Mouse (Mus musculus) MEL (cell line): ENCODE measurements around the gene Aff2. TPM values are rescaled to one million over a fixed set of nuclear protein-coding genes. Genes with fewer than 3 reads are reported as not detected.

Source experiments
- DNase-seq: peaks from one replicate; pipeline ENCODE4 v3.0.0; 2011; ENCODE audit warnings: low read depth, low spot score
- H3K27ac ChIP-seq: 2 replicates; pipeline ENCODE4 v1.5.1; 2012; ENCODE audit warnings: low read depth, mild to moderate bottlenecking, control low read depth, low read length, moderate library complexity; ENCODE audit not compliant: control insufficient read depth
- H3K27me3 ChIP-seq, 2 experiments: fragments of 150-350 bp in 1 of 2; sonication (generic) in 1 of 2; 2 replicates each; pipeline ENCODE4 v1.6.1; 2012; ENCODE audit warnings: low read length in 2 of 2, mild to moderate bottlenecking in 2 of 2, improper control_type of control experiment in 1 of 2, moderate library complexity in 1 of 2; ENCODE audit not compliant: insufficient read depth in 2 of 2, control insufficient read depth in 1 of 2
- H3K36me3 ChIP-seq, 2 experiments: 2 replicates each; pipeline ENCODE4 v1.6.1; 2012 to 2014; ENCODE audit warnings: low read length in 2 of 2, improper control_type of control experiment in 1 of 2, inconsistent platforms in 1 of 2, mild to moderate bottlenecking in 1 of 2; ENCODE audit not compliant: insufficient read depth in 2 of 2, control insufficient read depth in 1 of 2
- H3K4me1 ChIP-seq, 2 experiments: fragments of 150-350 bp in 1 of 2; sonication (generic) in 1 of 2; 2 replicates each; pipeline ENCODE4 v1.6.1; 2012; ENCODE audit warnings: low read length in 2 of 2, improper control_type of control experiment in 1 of 2, mild to moderate bottlenecking in 1 of 2; ENCODE audit not compliant: insufficient read depth in 2 of 2, control insufficient read depth in 1 of 2
- H3K4me3 ChIP-seq, 2 experiments: fragments of 150-350 bp in 1 of 2; sonication (generic) in 1 of 2; 2 replicates each; pipeline ENCODE4 v1.5.1; 2012; ENCODE audit warnings: low read depth in 2 of 2, low read length in 2 of 2, mild to moderate bottlenecking in 2 of 2, moderate library complexity in 2 of 2, control low read depth in 1 of 2, improper control_type of control experiment in 1 of 2; ENCODE audit not compliant: control insufficient read depth in 1 of 2, insufficient read depth in 1 of 2
- H3K79me2 ChIP-seq: 2 replicates; pipeline ENCODE4 v1.6.1; 2012; ENCODE audit warnings: mild to moderate bottlenecking, low read length, moderate library complexity; ENCODE audit not compliant: control insufficient read depth, poor library complexity, insufficient read depth
- H3K9ac ChIP-seq: 2 replicates; pipeline ENCODE4 v1.6.1; 2012; ENCODE audit warnings: low read depth, mild to moderate bottlenecking, control low read depth, low read length, moderate library complexity; ENCODE audit not compliant: control insufficient read depth, poor library complexity, severe bottlenecking
- H3K9me3 ChIP-seq: fragments of 150-350 bp; sonication (generic); replicated peaks from 2 replicates; pipeline ENCODE4 v1.6.1; 2012; ENCODE audit warnings: mild to moderate bottlenecking, low read length, improper control_type of control experiment, moderate library complexity; ENCODE audit not compliant: insufficient read depth
- BHLHE40 ChIP-seq: IDR thresholded peaks from 2 replicates; pipeline ENCODE4 v1.6.1; 2012; ENCODE audit warnings: low read depth, mild to moderate bottlenecking, inconsistent platforms, low read length, improper control_type of control experiment, borderline replicate concordance
- CHD1 ChIP-seq: IDR thresholded peaks from 2 replicates; pipeline ENCODE4 v1.6.1; 2012; ENCODE audit warnings: low read depth, mild to moderate bottlenecking, inconsistent platforms, low read length, improper control_type of control experiment
- CHD2 ChIP-seq: IDR thresholded peaks from 2 replicates; pipeline ENCODE4 v1.6.1; 2011; ENCODE audit warnings: low read length, improper control_type of control experiment
- ELF1 ChIP-seq: IDR thresholded peaks from 2 replicates; pipeline ENCODE4 v1.6.1; 2014; ENCODE audit warnings: low read depth, mild to moderate bottlenecking, inconsistent platforms, low read length, improper control_type of control experiment, moderate library complexity
- EP300 ChIP-seq, 2 experiments: IDR thresholded peaks; 2 replicates each; pipeline ENCODE4 v1.6.1; 2011; ENCODE audit warnings: improper control_type of control experiment in 2 of 2, low read length in 2 of 2, low read depth in 1 of 2, mild to moderate bottlenecking in 1 of 2
- GABPA ChIP-seq: IDR thresholded peaks from 2 replicates; pipeline ENCODE4 v1.6.1; 2012; ENCODE audit warnings: low read depth, mild to moderate bottlenecking, inconsistent platforms, low read length, improper control_type of control experiment, moderate library complexity
- HCFC1 ChIP-seq: IDR thresholded peaks from 2 replicates; pipeline ENCODE4 v1.6.1; 2012; ENCODE audit warnings: low read depth, mild to moderate bottlenecking, inconsistent platforms, low read length, improper control_type of control experiment, moderate library complexity
- MAZ ChIP-seq: IDR thresholded peaks from 2 replicates; pipeline ENCODE4 v1.6.1; 2012; ENCODE audit warnings: low read depth, mild to moderate bottlenecking, inconsistent platforms, low read length, improper control_type of control experiment
- MEF2A ChIP-seq: IDR thresholded peaks from 2 replicates; pipeline ENCODE4 v1.6.1; 2014; ENCODE audit warnings: low read depth, mild to moderate bottlenecking, inconsistent platforms, low read length, improper control_type of control experiment; ENCODE audit not compliant: poor library complexity, insufficient replicate concordance, severe bottlenecking; ENCODE audit errors: extremely low read depth
- MXI1 ChIP-seq: IDR thresholded peaks from 2 replicates; pipeline ENCODE4 v1.6.1; 2011; ENCODE audit warnings: mild to moderate bottlenecking, low read depth, low read length, improper control_type of control experiment
- MYB ChIP-seq: IDR thresholded peaks from 2 replicates; pipeline ENCODE4 v1.6.1; 2011; ENCODE audit warnings: mild to moderate bottlenecking, low read depth, low read length, improper control_type of control experiment
- NELFE ChIP-seq: IDR thresholded peaks from 2 replicates; pipeline ENCODE4 v1.6.1; 2011; ENCODE audit warnings: low read depth, low read length, improper control_type of control experiment
- NRF1 ChIP-seq: IDR thresholded peaks from 2 replicates; pipeline ENCODE4 v1.6.1; 2014; ENCODE audit warnings: low read depth, mild to moderate bottlenecking, inconsistent platforms, low read length, improper control_type of control experiment, moderate library complexity; ENCODE audit not compliant: poor library complexity, insufficient read depth, severe bottlenecking
- POLR2AphosphoS5 ChIP-seq: IDR thresholded peaks from 2 replicates; pipeline ENCODE4 v1.6.1; 2012; ENCODE audit warnings: low read depth, borderline replicate concordance, mild to moderate bottlenecking, inconsistent platforms, low read length, moderate library complexity, mixed read lengths
- RAD21 ChIP-seq: IDR thresholded peaks from 2 replicates; pipeline ENCODE4 v1.6.1; 2011; ENCODE audit warnings: mild to moderate bottlenecking, low read depth, low read length, improper control_type of control experiment
- RCOR1 ChIP-seq: IDR thresholded peaks from 2 replicates; pipeline ENCODE4 v1.6.1; 2012; ENCODE audit warnings: low read depth, mild to moderate bottlenecking, inconsistent platforms, low read length, improper control_type of control experiment
- SIN3A ChIP-seq: IDR thresholded peaks from 2 replicates; pipeline ENCODE4 v1.6.1; 2012; ENCODE audit warnings: low read length, improper control_type of control experiment, inconsistent platforms
- TAL1 ChIP-seq: IDR thresholded peaks from 2 replicates; pipeline ENCODE4 v1.6.1; 2012; ENCODE audit warnings: mild to moderate bottlenecking, inconsistent platforms, low read length, moderate library complexity, mixed read lengths
- UBTF ChIP-seq: IDR thresholded peaks from 2 replicates; pipeline ENCODE4 v1.6.1; 2012; ENCODE audit warnings: low read depth, mild to moderate bottlenecking, inconsistent platforms, low read length, improper control_type of control experiment, moderate library complexity, borderline replicate concordance; ENCODE audit not compliant: insufficient read depth
- USF2 ChIP-seq, 2 experiments: IDR thresholded peaks; 2 replicates each; pipeline ENCODE4 v1.6.1; 2011 to 2012; ENCODE audit warnings: improper control_type of control experiment in 2 of 2, low read length in 2 of 2, borderline replicate concordance in 1 of 2, inconsistent platforms in 1 of 2, low read depth in 1 of 2, mild to moderate bottlenecking in 1 of 2; ENCODE audit not compliant: insufficient read depth in 1 of 2
- ZC3H11A ChIP-seq: IDR thresholded peaks from 2 replicates; pipeline ENCODE4 v1.6.1; 2012; ENCODE audit warnings: low read depth, mild to moderate bottlenecking, inconsistent platforms, low read length, improper control_type of control experiment
- ZKSCAN1 ChIP-seq: IDR thresholded peaks from 2 replicates; pipeline ENCODE4 v1.6.1; 2012; ENCODE audit warnings: low read depth, mild to moderate bottlenecking, inconsistent platforms, low read length, improper control_type of control experiment, moderate library complexity
- ZMIZ1 ChIP-seq: IDR thresholded peaks from 2 replicates; pipeline ENCODE4 v1.6.1; 2012; ENCODE audit warnings: low read depth, mild to moderate bottlenecking, inconsistent platforms, low read length, improper control_type of control experiment, moderate library complexity
- ZNF384 ChIP-seq: IDR thresholded peaks from 2 replicates; pipeline ENCODE4 v1.6.1; 2012; ENCODE audit warnings: low read depth, mild to moderate bottlenecking, inconsistent platforms, low read length, improper control_type of control experiment
- polyA plus RNA-seq, 2 experiments: library from polyadenylated mRNA; stranded (reverse) in 1 of 2; unstranded in 1 of 2; fragments of >175 nt in 1 of 2; fragments of >200 nt in 1 of 2; gene quantifications; 2 replicates each; pipeline versions ENCODE4 v1.2.1 to v1.2.4; 2012; ENCODE audit warnings: low replicate concordance in 2 of 2, low read depth in 1 of 2; ENCODE audit not compliant: insufficient read length in 2 of 2, insufficient read depth in 1 of 2, missing spikeins in 1 of 2
- total RNA-seq: library from RNA; depleted of rRNA; stranded (reverse); fragments of 300-350 nt; gene quantifications from 2 replicates; pipeline ENCODE4 v1.2.3, GENCODE M21; 2012

The Aff2 gene
- total and polyA plus RNA-seq, 3 experiments, result not detected

- no peaks in the 10 kb centered on the region for H3K4me1 ChIP-seq
- H3K79me2 ChIP-seq, result no peaks in the 10 kb centered on the region
- H3K36me3 ChIP-seq, result no peaks in the 10 kb centered on the region
- no peaks in the 10 kb centered on the region for H3K27me3 ChIP-seq
- no peak overlapping the region for H3K27ac ChIP-seq
- no peak overlapping the region for H3K4me3 ChIP-seq
- no peak overlapping the region for H3K9ac ChIP-seq
- H3K9me3 ChIP-seq, result no peaks in the 10 kb centered on the region
- DNase-seq, result no peak
- TF ChIP-seq RAD21 (no peak), RCOR1 (no peak), EP300 (IDR thresholded peaks at IDR 0.05; ENCODE audit: low read depth in 1 of 2, low read length in 2 of 2) (no peak)
- TF ChIP-seq, all 39 proteins: peak for 0
These were observed 338.7 kb downstream of the Aff2 start for GRCm38 (mm10) chrX:69698840-69699239.

- no peak for DNase-seq
- no peak for TF ChIP-seq GABPA
- no peak for TF ChIP-seq ZKSCAN1
- TF ChIP-seq ELF1, result no peak
- no peak for TF ChIP-seq CHD1
- TF ChIP-seq POLR2AphosphoS5, result no peak
- TF ChIP-seq ZNF384, result no peak
- no peak for TF ChIP-seq ZMIZ1
- TF ChIP-seq EP300 (IDR thresholded peaks at IDR 0.05; ENCODE audit: low read depth in 1 of 2, low read length in 2 of 2), result no peak
- no peak for TF ChIP-seq TAL1
- no peak for TF ChIP-seq HCFC1
- TF ChIP-seq MAZ, result no peak
- Histone ChIP-seq H3K36me3 (no peaks in the 10 kb centered on the region), H3K4me3 (no peak overlapping the region), H3K27ac (no peak overlapping the region), H3K27me3 (no peaks in the 10 kb centered on the region), H3K79me2 (no peaks in the 10 kb centered on the region), H3K9me3 (no peaks in the 10 kb centered on the region), H3K4me1 (no peaks in the 10 kb centered on the region), H3K9ac (no peak overlapping the region)
These were observed 378.9 kb downstream of the Aff2 start for GRCm38 (mm10) chrX:69738972-69739371.

- Histone ChIP-seq H3K4me1 (no peaks in the 10 kb centered on the region), H3K27ac (no peak overlapping the region), H3K79me2 (no peaks in the 10 kb centered on the region), H3K27me3 (no peaks in the 10 kb centered on the region), H3K9me3 (no peaks in the 10 kb centered on the region), H3K36me3 (no peaks in the 10 kb centered on the region), H3K9ac (no peak overlapping the region), H3K4me3 (no peak overlapping the region)
- DNase-seq, result no peak
- no peak for TF ChIP-seq ZNF384
- no peak for TF ChIP-seq CHD1
- TF ChIP-seq BHLHE40, result no peak
- TF ChIP-seq MEF2A, result no peak
- no peak for TF ChIP-seq NRF1
- no peak for TF ChIP-seq MYB
- no peak for TF ChIP-seq HCFC1
- TF ChIP-seq ELF1, result no peak
- TF ChIP-seq ZKSCAN1, result no peak
- no peak for TF ChIP-seq UBTF
- no peak for TF ChIP-seq ZC3H11A
- no peak for TF ChIP-seq NELFE
- no peak for TF ChIP-seq CHD2
- TF ChIP-seq MXI1, result no peak
- TF ChIP-seq SIN3A, result no peak
- no peak for TF ChIP-seq USF2 (IDR thresholded peaks at IDR 0.05; ENCODE audit: borderline replicate concordance in 1 of 2, insufficient read depth in 1 of 2, low read depth in 1 of 2, low read length in 2 of 2)
These were observed 385.0 kb downstream of the Aff2 start for GRCm38 (mm10) chrX:69744962-69745597.
